Mouse (Mus musculus) heart, adult 2 months (tissue): ENCODE data around the gene Sec14l2. TPM values are rescaled to one million over a fixed set of nuclear protein-coding genes. Genes with fewer than 3 reads are reported as not detected.

Experiments used
- DNase-seq, 2 experiments: peaks; one replicate each; pipeline ENCODE4 v3.0.0; 2021
- H3K27ac ChIP-seq: fragments of 200-600 bp; 2 replicates; pipeline ENCODE4 v1.8.1; 2022
- H3K27me3 ChIP-seq: fragments of 200-500 bp; 2 replicates; pipeline ENCODE4 v1.6.1; 2012; ENCODE audit warnings: mild to moderate bottlenecking, low read length, inconsistent platforms, mixed read lengths; ENCODE audit not compliant: control insufficient read depth, insufficient read depth
- H3K36me3 ChIP-seq: fragments of 200-500 bp; 2 replicates; pipeline ENCODE4 v1.6.1; 2012; ENCODE audit warnings: low read length, inconsistent platforms; ENCODE audit not compliant: control insufficient read depth, insufficient read depth
- H3K4me1 ChIP-seq: fragments of 200-500 bp; 2 replicates; pipeline ENCODE4 v1.6.1; 2011; ENCODE audit warnings: low read length; ENCODE audit not compliant: control insufficient read depth, insufficient read depth
- H3K4me3 ChIP-seq: fragments of 200-600 bp; 2 replicates; pipeline ENCODE4 v1.8.1; 2022
- H3K79me2 ChIP-seq: fragments of 200-500 bp; replicated peaks from 2 replicates; pipeline ENCODE4 v1.6.1; 2012; ENCODE audit warnings: mild to moderate bottlenecking, inconsistent platforms, low read length, moderate library complexity, mixed read lengths; ENCODE audit not compliant: control insufficient read depth, insufficient read depth
- H3K9ac ChIP-seq: fragments of 200-500 bp; 2 replicates; pipeline ENCODE4 v1.6.1; 2012; ENCODE audit warnings: low read depth, mild to moderate bottlenecking, control low read depth, inconsistent platforms, low read length, mixed read lengths
- CTCF ChIP-seq: fragments of 200-600 bp; IDR thresholded peaks from 2 replicates; pipeline ENCODE4 v1.8.1; 2022; ENCODE audit warnings: antibody characterized with exemption, mild to moderate bottlenecking, moderate library complexity
- EP300 ChIP-seq: fragments of 200-500 bp; IDR thresholded peaks from 2 replicates; pipeline ENCODE4 v1.6.1; 2011; ENCODE audit warnings: low read depth, low read length, control low read depth; ENCODE audit not compliant: insufficient read depth
- POLR2A ChIP-seq: fragments of 200-500 bp; IDR thresholded peaks from 2 replicates; pipeline ENCODE4 v1.6.1; 2011; ENCODE audit warnings: mild to moderate bottlenecking, low read depth, low read length, control low read depth; ENCODE audit not compliant: insufficient read depth
- WGBS: fragments of 180-500 bp; shearing (Covaris S2); methylation state at CpG from one replicate; pipeline ENCODE4 v1.1.7; 2018; 5-methylcytosine and 5-hydroxymethylcytosine counted together
- intact Hi-C: fragments of 180-260 bp; cut with DNase I; formaldehyde crosslinking; loops from one replicate; pipeline ENCODE4 v1.15.1; 2025
- polyA plus RNA-seq: library from polyadenylated mRNA; depleted of rRNA; stranded (reverse); fragments of >200 nt; gene quantifications from 2 replicates; pipeline ENCODE4 v1.2.3, GENCODE M21; 2012
- total RNA-seq, 2 experiments: library from RNA; stranded (reverse); gene quantifications; 2 replicates each; pipeline ENCODE4 v1.2.3; 2021

Gene Sec14l2
- total and polyA plus RNA-seq, 3 experiments: 0.52 to 0.89 (median 0.53) TPM

DNA sequence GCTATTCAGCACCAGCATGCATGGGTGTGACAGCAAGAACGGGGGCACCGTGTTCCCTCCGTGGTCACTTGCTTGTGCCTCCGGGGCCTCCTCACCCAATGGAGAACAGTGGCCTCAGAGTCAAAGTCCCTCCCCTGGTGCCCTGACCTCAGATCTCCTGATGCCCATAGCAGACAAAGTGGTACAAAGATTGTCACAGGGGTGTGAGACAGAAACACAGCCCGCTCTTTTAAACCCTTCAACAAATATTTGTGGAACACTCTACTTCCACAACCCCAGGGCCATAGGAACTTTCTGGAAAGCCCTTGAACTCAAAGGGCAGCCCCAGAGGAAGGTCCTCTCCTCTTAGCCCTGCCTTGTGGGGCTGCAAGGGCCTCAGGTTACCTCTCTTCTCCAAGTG, 989 bp downstream of the Sec14l2 start:
- WGBS: 84% methylated on average over 5 of the region's 5 CpGs
- Histone ChIP-seq H3K79me2 (no peaks in the 10 kb centered on the region), H3K27me3 (no peaks in the 10 kb centered on the region), H3K27ac (no peak overlapping the region), H3K9ac (no peak overlapping the region), H3K4me3 (no peak overlapping the region), H3K4me1 (peaks cover 5% of the 10 kb centered on the region; the same call in 1 of the 2 replicates), H3K36me3 (no peaks in the 10 kb centered on the region)
- no peak for TF ChIP-seq CTCF
- no peak for TF ChIP-seq POLR2A
- intact Hi-C loops: no loop called here
- DNase-seq: no peak

DNA sequence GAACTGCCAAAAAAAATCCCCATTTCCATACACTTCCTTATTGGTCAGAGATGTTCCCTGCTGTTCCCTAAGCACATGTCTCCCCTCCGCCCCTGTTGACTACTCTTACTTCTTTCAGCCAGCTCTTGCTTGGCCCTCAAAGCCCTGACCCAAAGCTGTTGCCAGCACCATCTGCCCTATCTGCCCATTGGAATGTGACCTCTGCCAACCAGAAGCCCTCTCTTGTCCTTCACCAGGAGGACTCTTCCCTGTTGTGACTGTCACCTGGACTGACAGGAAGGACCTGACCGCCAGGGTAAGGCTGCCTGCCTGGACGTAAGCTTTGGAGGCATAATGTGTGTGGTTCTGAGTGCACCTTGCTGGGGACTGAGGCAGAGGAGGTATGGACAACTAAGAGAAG, 1.5 kb downstream of the Sec14l2 start:
- Histone ChIP-seq H3K4me1 (peaks cover 8% of the 10 kb centered on the region), H3K36me3 (no peaks in the 10 kb centered on the region), H3K79me2 (no peaks in the 10 kb centered on the region), H3K27ac (no peak overlapping the region), H3K9ac (no peak overlapping the region), H3K27me3 (no peaks in the 10 kb centered on the region), H3K4me3 (no peak overlapping the region)
- intact Hi-C loops: no loop called here
- DNase-seq: no peak
- TF ChIP-seq POLR2A (no peak), CTCF (no peak), EP300 (no peak)
- WGBS: 86% methylated on average over 3 of the region's 3 CpGs

DNA sequence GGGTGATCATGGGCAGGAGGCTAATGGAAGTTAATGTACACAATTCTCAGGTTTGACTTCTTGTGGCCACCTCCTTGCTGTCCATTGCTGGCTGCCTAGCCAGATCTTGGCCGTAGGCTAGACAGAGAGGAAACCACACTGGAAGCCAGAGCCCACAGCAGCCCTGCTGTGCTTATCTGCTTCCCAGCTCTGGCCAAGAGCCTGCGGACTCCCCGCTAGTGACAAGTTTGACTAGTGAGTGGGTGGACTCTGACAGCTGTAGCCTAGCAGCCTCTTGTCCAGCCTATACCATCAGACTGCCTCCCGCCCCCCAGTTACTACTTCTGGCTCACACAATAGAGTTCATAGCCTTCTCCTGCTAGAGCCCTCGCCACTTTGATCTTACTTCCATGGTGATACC, 3.6 kb downstream of the Sec14l2 start:
- Histone ChIP-seq H3K36me3 (no peaks in the 10 kb centered on the region), H3K27ac (no peak overlapping the region), H3K27me3 (no peaks in the 10 kb centered on the region), H3K79me2 (no peaks in the 10 kb centered on the region), H3K4me3 (no peak overlapping the region), H3K9ac (no peak overlapping the region), H3K4me1 (peaks cover 8% of the 10 kb centered on the region)
- TF ChIP-seq CTCF (no peak), POLR2A (no peak), EP300 (no peak)
- WGBS: 25% methylated on average over 5 of the region's 5 CpGs
- DNase-seq: no peak
- intact Hi-C loops: no loop called here

DNA sequence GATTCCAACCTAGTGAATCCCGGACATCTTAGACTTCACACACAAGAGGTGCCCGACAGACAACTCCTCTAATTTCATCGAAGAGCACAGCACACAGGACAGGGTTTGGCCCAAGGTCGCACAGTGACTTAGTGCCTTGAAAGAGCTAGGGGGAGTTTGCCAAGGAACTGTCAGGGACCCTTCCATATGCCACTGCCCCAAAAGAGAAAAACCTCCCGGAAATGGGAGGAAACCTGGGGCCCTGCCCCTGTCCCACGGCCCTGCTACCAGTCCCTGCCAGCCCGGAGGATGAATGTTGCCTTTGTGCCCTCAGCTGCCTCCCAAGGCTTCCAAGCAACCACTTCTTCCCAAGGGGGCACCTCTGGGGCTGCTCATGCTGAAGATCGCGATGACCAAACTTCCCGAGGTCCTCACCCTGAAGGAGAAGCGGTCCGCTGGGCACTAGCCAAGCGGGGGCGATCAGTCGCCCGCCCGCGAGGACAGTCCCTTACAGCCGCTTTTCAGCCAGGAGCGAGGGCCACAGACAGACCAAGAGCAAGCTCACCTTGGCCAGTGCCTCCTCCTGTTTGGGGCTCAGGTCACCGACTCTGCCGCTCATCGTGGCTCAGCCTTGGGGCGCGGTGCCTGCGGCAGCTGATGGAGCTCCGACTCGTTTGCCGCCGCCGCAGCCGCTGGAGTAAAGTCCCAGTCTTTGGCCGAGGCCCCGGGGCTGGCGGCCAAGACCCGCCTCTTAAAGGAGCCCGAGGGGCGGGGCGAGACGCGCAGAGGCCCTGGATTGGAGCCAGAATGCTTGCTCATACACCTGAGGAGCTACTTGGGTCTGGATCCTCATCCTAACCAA, 4.9 kb downstream of the Sec14l2 start:
- DNase-seq: peak; percentile 69 to 74
- Histone ChIP-seq H3K4me1 (peaks cover 8% of the 10 kb centered on the region), H3K27me3 (no peaks in the 10 kb centered on the region), H3K27ac (0 out of 2 replicates have a peak overlapping the region, but pooled peaks have one; percentile 7), H3K36me3 (no peaks in the 10 kb centered on the region), H3K4me3 (peak overlapping the region; percentile 59), H3K9ac (peak overlapping the region; percentile 72), H3K79me2 (no peaks in the 10 kb centered on the region)
- intact Hi-C loops: no loop called here
- no peak for TF ChIP-seq CTCF
- 0 out of 2 replicates have a peak, but pooled peaks have one; percentile 23 for TF ChIP-seq POLR2A
- 1% methylated on average over 41 of the region's 41 CpGs for WGBS

DNA sequence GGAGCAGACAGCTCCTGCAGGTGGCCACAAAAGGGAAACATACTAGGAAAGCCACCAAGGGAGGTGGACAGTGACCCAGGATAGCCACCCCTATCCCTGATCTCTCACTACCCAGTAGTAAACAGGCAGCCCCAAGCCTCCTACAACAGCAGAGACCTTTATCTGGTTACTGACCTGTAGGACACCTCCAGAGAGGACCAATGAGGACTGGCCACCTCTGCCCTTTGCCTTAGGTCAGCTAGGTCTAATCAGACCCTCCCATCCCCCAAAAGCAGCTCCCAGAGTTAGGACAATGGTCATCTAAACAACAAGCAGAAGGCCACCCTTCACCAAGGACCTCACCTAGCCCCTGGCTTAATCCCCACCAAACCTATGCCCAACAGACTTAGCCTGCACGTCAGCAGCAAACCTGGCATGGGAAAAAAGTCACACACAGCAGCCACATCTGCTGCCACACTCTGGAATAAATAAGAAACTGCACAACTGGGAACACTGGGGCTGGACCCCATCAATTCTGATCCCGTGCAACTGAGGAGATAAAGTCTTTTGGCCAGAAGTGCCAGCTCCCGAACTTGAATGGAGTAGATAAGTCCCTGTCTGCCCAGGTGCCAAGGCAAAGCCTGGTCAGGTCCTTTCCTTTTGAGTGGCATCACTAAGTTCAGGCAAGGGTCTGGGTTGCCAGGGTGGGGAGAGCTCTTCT, 5.7 kb downstream of the Sec14l2 start:
- no peaks in the 10 kb centered on the region for H3K36me3 ChIP-seq
- H3K27ac ChIP-seq: no peak overlapping the region
- TF ChIP-seq CTCF (peak; percentile 25; the same call in 1 of the 2 replicates), EP300 (no peak), POLR2A (no peak)
- intact Hi-C loops: no loop called here
- peaks cover 8% of the 10 kb centered on the region for H3K4me1 ChIP-seq
- 8% methylated on average over 3 of the region's 3 CpGs for WGBS
- peak overlapping the region; percentile 22; the same call in 1 of the 2 replicates for H3K4me3 ChIP-seq
- DNase-seq: no peak
- no peaks in the 10 kb centered on the region for H3K79me2 ChIP-seq
- H3K27me3 ChIP-seq: no peaks in the 10 kb centered on the region
- no peak overlapping the region for H3K9ac ChIP-seq

DNA sequence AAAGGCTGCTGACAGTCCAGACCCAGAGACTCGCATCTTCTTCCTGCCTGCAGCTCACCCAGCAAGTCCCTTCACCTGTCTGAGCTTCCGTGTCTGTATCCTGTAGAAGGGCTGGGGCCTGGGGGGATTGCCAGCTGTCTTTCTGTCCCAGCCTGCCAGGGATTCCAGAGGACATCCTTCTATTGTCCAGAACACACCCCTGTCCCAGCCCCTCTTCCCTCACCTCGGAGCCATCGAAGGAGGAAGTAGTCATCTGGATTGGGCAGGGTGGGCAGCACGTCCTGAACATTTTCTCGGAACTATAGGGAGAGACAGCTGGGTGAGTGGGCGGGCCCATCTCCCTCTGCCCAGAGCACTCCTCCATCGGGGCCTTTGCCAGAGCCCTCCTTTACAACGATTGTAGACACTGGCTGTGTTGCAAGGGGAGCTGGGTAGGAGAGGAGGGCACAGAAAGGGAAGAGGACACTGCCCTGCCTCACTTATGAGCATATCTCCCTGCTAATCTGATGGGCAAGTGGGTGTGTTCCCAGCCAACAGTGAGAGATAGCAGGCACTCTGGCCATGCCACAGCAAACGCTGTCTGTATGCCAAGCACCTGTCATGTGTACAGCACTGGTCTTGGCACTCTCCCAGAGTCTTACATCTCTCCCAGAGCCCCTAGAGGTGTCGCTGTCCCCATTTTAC, 6.6 kb downstream of the Sec14l2 start:
- H3K27me3 ChIP-seq: no peaks in the 10 kb centered on the region
- H3K36me3 ChIP-seq: no peaks in the 10 kb centered on the region
- peaks cover 8% of the 10 kb centered on the region for H3K4me1 ChIP-seq
- 27% methylated on average over 11 of the region's 11 CpGs for WGBS
- intact Hi-C loops: no loop called here
- H3K79me2 ChIP-seq: no peaks in the 10 kb centered on the region
- H3K9ac ChIP-seq: no peak overlapping the region
- TF ChIP-seq CTCF (no peak), EP300 (no peak), POLR2A (no peak)
- H3K4me3 ChIP-seq: no peak overlapping the region
- H3K27ac ChIP-seq: no peak overlapping the region
- DNase-seq: no peak
